Mouse (Mus musculus) megakaryocyte, embryonic 14.5 days (primary cell): Measurements from ENCODE around the gene Cd47.

Experiments used
- FLI1 ChIP-seq: IDR thresholded peaks from 2 replicates; pipeline ENCODE4 v1.6.1; 2012; ENCODE audit warnings: low read length, inconsistent platforms, mixed read lengths
- GATA1 ChIP-seq: IDR thresholded peaks from 3 replicates; pipeline ENCODE4 v1.6.1; 2012; ENCODE audit warnings: mixed read lengths, low read length, inconsistent platforms, borderline replicate concordance

- no peak for TF ChIP-seq GATA1
- TF ChIP-seq FLI1: no peak
Measured at GRCm38 (mm10) chr16:49937218-49938165, 137.2 kb downstream of the Cd47 start.
